In genomic region chr1:73362122-73362521, GRCm38 (mm10) we compare ENCODE assay signal across 9 mouse cellular contexts.
A peak's percentile ranks its signal among the peaks of the same experiment; 100 is the strongest.
DNase-seq lines count a peak whose midpoint lies in the region; ATAC-seq and TF ChIP-seq lines count a peak whose summit lies in the region.
"Had no signal": no experiment of that assay in that cellular context is flagged by ENCODE, and none has a peak within 500 bp of the region (broad histone marks: within the 10 kb centered on the region; RNA-seq: fewer than 3 reads in every experiment).

No protein-coding gene starts in this region.

- intact Hi-C loops in heart, postnatal 14 days (cut with DNase I), result loop anchor here (5.0 to 10.0 kb wide), 2 partner anchors 255 to 487 kb away; partner anchors contain the start of gene Igfbp5

- DNase-seq in adrenal gland, postnatal 4 days (ENCODE audit: low spot score in 2 of 2), result peak; percentile 20 to 32
- DNase-seq in heart, postnatal 14 days, result peak; percentile 47 to 54
- DNase-seq in lung, adult 18-20 months, result peak; percentile 18 to 33
- DNase-seq in spleen, adult 18-20 months, result no peak
- no peak for DNase-seq in thymus, adult 2 months
- no peak for DNase-seq in spleen, postnatal 4 days (ENCODE audit: low spot score in 2 of 2)

- TF ChIP-seq POLR2A in thymus, adult 2 months (IDR thresholded peaks at IDR 0.05; ENCODE audit: control insufficient read depth, extremely low read depth, insufficient read depth, low read length, poor library complexity), result no peak

- no peak overlapping the region for H3K9ac ChIP-seq in forebrain, embryonic 15.5 days (replicated peaks)
- H3K9ac ChIP-seq in forebrain, embryonic 12.5 days, result no peak overlapping the region

- H3K4me3 ChIP-seq in forebrain, embryonic 15.5 days, result no peak overlapping the region
- H3K4me3 ChIP-seq in forebrain, embryonic 12.5 days (replicated peaks), result no peak overlapping the region
- no peak overlapping the region for H3K4me3 ChIP-seq in thymus, adult 2 months (ENCODE audit: control insufficient read depth, insufficient read depth, low read length)
- H3K4me3 ChIP-seq: megakaryocyte, embryonic 14.5 days had no signal

- H3K27ac ChIP-seq in forebrain, embryonic 15.5 days (replicated peaks), result no peak overlapping the region
- H3K27ac ChIP-seq in forebrain, embryonic 12.5 days, result no peak overlapping the region
- H3K27ac ChIP-seq in thymus, adult 2 months (ENCODE audit: control insufficient read depth, insufficient read depth, low read length), result no peak overlapping the region

- TF ChIP-seq CTCF in thymus, adult 2 months (IDR thresholded peaks at IDR 0.05; ENCODE audit: borderline replicate concordance, control insufficient read depth, extremely low read depth, insufficient read depth, low read length, poor library complexity), result no peak

- 67% methylated on average over 1 of the region's 1 CpGs for whole genome bisulfite sequencing in forebrain, embryonic 15.5 days
- WGBS in forebrain, embryonic 12.5 days, result 76% methylated on average over 1 of the region's 1 CpGs
- WGBS in thymus, adult 2 months, result 92% methylated on average over 1 of the region's 1 CpGs

- H3K27me3 ChIP-seq in forebrain, embryonic 15.5 days, result no peaks in the 10 kb centered on the region
- no peaks in the 10 kb centered on the region for H3K27me3 ChIP-seq in forebrain, embryonic 12.5 days
- no peaks in the 10 kb centered on the region for H3K27me3 ChIP-seq in thymus, adult 2 months (ENCODE audit: control insufficient read depth, insufficient read depth, low read length)
- H3K27me3 ChIP-seq: megakaryocyte, embryonic 14.5 days had no signal

- no peaks in the 10 kb centered on the region for H3K9me3 ChIP-seq in forebrain, embryonic 15.5 days
- no peaks in the 10 kb centered on the region for H3K9me3 ChIP-seq in forebrain, embryonic 12.5 days

- H3K4me2 ChIP-seq in forebrain, embryonic 15.5 days (replicated peaks), result no peak overlapping the region
- no peak overlapping the region; the same call in 1 of the 2 replicates for H3K4me2 ChIP-seq in forebrain, embryonic 12.5 days

- H3K36me3 ChIP-seq in forebrain, embryonic 15.5 days, result no peaks in the 10 kb centered on the region
- H3K36me3 ChIP-seq in forebrain, embryonic 12.5 days (replicated peaks), result no peaks in the 10 kb centered on the region
- no peaks in the 10 kb centered on the region for H3K36me3 ChIP-seq in thymus, adult 2 months (ENCODE audit: control insufficient read depth, insufficient read depth, low read length)

- H3K4me1 ChIP-seq in forebrain, embryonic 15.5 days, result peaks cover 16% of the 10 kb centered on the region
- H3K4me1 ChIP-seq in forebrain, embryonic 12.5 days, result peaks cover 33% of the 10 kb centered on the region
- no peaks in the 10 kb centered on the region for H3K4me1 ChIP-seq in thymus, adult 2 months (replicated peaks; ENCODE audit: control insufficient read depth, insufficient read depth, low read length)
- H3K4me1 ChIP-seq: megakaryocyte, embryonic 14.5 days had no signal

- ATAC-seq in forebrain, embryonic 15.5 days (replicated peaks), result 0 out of 2 replicates have a peak, but pooled peaks have one; percentile 29
- ATAC-seq in forebrain, embryonic 12.5 days (ENCODE audit: low FRiP score), result no peak

Comparison
In these comparisons a context has a peak if more than half of its experiments do, and no peak if none do; other contexts are left out.
1. DNase-seq: peak in adrenal gland, postnatal 4 days (2 of 2), heart, postnatal 14 days (2 of 2) and lung, adult 18-20 months (2 of 2); none in spleen, adult 18-20 months (0 of 2), thymus, adult 2 months (single experiment) and spleen, postnatal 4 days (0 of 2).